Mouse (Mus musculus) E14TG2a.4 (cell line): ENCODE measurements at regions not wholly inside any gene's neighbourhood (a gene's known extent, or its start where the extent isn't known, plus 50 kb on each side); places are given as distances from the start of the nearest gene placed in this dataset.

ENCODE experiments used
- CTCF ChIP-seq: conservative IDR thresholded peaks from 2 replicates; pipeline ENCODE4 v1.5.1; 2014; ENCODE audit warnings: low read length
- NANOG ChIP-seq: IDR thresholded peaks from 2 replicates; pipeline ENCODE4 v1.6.1; 2014; ENCODE audit warnings: borderline replicate concordance, low read length, mixed read lengths
- POU5F1 ChIP-seq: IDR thresholded peaks from 2 replicates; pipeline ENCODE4 v1.6.1; 2014; ENCODE audit warnings: low read length, borderline replicate concordance

- TF ChIP-seq CTCF = no peak
- TF ChIP-seq NANOG = no peak
- TF ChIP-seq POU5F1 = no peak
These were observed 323.1 kb downstream of the Mef2c start for GRCm38 (mm10) chr13:83826841-83827463.
